Mouse (Mus musculus) spleen, adult 18-20 months (tissue): ENCODE results near the gene Bcas3.

ENCODE experiments used
- DNase-seq, 2 experiments: peaks; one replicate each; pipeline ENCODE4 v3.0.0; 2022; ENCODE audit warnings: mixed read lengths in 2 of 2

Gene Bcas3

DNA sequence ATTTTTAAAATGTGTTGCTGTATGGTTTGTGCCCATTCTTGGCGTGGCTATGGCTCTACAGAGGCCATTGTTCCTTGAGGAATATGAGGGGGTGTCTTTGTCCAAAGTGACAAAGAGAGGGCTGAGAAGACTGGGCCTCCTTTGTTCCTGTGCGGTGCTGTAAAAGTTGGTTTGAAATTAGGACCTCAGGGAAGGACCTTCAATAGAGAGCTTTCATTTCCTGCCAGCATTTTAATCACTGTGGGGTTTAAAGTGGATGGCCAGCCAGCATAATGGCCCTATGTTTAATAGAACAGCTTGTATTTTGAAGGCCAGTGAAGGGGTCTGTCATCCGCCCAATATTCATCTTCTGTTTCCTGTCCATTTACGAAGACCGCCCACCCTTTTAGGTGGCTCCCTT, 325.7 kb downstream of the Bcas3 start:
- no peak for DNase-seq

DNA sequence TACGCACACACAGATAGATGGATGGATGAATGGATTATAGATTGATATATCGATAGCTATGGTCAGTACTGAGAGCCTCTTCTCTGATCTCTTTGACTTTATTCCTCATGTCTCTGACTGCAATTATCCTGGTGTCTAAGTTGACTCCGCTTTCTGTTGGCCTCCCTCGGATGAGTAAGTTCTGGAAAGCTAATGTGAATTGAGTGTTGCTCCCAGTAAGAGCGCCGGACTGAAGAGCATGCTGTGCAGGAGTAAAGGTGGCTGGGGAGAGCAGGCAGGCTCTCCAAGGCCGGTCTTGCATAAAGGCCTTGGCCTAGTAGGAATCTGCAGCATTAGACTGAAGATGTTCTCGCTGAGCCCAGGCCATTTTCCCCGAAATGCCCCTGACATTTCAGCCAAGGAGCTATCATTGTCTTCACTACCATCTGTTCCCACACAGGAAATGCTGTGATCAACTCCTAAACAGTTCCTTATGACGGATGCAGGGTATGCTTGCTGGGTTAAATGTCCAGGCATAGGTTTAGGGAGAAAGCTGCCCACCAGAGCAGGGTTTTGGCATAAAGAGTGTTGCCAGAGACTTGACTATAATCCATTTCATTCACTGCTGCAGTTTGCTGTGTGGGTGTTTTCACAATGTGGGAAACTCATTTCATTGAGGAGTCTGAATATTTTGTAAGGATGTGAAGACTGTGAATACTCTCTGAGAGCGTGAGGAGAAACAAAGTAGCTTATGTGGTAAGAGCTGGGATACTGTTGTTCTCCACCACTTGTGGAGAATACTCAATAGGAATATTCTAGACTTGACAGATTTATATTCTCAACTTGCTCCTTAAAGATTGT, 328.8 kb downstream of the Bcas3 start:
- no peak for DNase-seq

DNA sequence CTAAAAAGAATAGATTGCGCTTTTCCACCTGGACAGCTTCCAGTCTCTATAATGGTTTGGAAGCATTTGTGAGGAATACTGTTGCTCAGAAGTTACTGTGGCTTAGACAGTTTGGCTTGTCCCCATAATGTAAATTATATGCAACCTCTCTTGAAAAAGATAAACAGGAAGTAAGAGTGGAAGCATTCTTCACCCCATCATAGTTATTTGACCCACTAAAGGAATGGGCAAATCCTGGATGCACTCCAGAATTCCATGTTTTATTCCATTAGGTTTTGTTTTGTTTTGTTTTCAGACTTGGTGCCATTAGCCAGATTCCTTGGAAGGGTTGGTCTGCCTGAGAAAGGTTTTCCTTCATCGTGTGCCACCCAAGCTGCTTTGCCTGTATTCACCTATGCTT, 332.0 kb downstream of the Bcas3 start:
- DNase-seq, result no peak

DNA sequence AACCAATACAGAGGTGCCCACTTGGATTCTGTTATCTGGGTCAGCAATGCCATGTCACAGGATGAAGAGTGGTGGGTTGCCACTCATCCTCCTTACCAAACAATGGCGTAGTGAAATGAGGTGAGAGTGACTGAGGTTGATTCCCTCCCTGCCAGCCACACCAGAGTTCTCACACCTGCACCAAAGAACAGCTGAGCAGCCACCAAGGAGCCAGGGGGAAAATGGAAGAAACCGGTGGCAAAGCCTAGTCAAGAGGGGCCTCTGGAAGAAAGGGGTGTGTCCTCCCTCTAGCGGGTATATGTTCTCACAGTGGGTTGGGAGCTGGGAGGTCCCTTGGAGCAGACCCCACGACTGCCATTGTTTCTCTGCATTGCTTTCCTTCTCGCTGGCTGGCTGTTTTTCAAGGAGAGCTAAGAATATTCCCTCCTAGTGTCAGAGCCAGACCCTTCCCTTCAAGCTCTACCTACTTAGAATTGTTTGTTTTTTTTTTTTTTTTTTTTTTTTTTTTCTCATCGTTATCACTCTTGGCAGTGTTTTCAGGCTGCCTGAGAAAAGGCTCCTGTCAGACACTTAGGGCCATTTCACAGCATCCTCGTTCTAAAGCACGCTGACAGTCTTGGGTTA, 335.0 kb downstream of the Bcas3 start:
- no peak for DNase-seq

DNA sequence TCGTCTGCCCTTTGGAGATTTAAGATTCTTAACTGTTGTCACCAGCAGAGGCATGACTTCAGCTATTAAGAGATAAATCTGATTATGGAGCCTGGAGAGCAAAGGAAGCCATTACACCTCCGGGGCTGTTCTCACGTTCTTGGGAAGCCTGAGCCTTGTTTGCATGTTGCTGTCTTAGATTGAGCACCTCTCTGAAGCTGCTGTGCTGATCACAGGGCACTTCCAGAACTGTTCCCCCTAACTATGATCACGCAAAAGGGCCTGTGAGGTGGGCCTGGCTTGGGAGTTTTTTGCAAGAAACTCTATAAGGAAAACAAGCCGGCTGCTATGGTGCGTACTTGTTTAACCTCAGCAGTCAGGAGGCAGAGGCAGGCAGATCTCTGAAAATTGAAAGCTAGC, 335.5 kb downstream of the Bcas3 start:
- no peak for DNase-seq

DNA sequence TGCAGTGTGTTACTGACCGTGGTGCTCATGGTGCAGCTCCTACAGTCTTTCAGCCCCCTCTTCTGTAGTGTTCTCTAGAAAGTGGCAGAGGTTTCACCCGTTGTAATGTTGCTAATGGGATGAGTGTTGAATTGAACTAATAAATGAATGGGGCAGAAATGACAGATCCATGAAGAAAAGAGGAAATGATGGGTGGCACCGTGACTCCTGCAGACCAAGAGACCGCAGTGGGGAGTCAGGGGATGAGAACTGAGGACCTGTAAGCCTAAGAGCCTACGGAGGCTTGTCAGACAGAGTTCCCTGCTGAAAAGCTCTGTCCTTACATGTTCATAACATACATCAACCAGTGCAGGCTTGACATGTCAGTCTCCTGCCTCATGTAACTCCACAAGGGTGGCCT, 336.3 kb downstream of the Bcas3 start:
- no peak for DNase-seq

DNA sequence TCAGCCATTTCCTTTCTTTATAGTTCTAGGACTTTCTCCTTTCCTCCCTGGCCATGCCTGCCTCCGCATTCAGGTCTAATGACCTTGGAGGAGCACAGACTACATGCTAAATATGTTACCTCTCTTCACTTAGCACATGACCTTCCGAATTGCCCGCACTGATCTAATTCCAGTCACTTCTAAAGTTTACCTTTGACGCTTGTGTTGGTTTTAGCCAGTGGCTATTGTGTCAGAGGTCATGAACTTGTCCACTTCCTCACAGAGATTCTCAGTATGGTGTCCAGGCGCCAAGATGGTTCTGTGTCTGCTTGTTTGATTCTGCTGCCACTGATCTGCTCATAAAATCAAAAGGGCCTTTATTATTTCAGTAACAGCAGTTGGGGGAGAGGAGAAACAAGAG, 338.3 kb downstream of the Bcas3 start:
- DNase-seq, result no peak

DNA sequence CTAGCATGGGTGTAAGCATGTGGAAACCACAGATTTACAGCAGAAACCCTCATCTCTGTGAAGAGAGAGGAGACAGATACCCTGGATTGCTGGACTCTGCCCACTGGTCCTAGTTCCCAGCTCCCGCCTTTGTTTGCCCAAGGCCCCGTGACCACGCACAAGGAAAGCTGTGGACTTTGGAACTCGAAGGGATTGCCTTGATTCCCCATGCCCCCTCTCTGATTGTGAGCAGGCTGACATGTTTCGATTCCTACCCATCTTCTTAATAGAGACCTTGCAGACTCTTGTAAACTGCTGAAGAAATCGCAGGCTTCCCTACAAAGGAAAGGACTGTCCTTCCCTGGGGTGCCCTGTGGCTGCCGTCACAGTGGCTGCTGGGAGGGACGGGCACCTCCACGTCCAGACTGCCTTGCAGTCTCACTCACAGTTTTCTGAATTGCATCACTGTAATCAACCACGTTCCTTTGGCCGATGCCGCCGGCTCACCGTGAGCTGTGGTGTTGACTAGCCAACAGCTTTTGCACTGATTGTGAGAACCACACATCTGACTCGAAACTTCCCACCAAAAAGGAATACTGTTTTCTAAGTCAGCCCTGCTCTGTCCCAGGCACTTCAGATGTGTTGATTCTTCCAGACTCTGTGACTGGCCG, 342.8 kb downstream of the Bcas3 start:
- DNase-seq, result no peak

DNA sequence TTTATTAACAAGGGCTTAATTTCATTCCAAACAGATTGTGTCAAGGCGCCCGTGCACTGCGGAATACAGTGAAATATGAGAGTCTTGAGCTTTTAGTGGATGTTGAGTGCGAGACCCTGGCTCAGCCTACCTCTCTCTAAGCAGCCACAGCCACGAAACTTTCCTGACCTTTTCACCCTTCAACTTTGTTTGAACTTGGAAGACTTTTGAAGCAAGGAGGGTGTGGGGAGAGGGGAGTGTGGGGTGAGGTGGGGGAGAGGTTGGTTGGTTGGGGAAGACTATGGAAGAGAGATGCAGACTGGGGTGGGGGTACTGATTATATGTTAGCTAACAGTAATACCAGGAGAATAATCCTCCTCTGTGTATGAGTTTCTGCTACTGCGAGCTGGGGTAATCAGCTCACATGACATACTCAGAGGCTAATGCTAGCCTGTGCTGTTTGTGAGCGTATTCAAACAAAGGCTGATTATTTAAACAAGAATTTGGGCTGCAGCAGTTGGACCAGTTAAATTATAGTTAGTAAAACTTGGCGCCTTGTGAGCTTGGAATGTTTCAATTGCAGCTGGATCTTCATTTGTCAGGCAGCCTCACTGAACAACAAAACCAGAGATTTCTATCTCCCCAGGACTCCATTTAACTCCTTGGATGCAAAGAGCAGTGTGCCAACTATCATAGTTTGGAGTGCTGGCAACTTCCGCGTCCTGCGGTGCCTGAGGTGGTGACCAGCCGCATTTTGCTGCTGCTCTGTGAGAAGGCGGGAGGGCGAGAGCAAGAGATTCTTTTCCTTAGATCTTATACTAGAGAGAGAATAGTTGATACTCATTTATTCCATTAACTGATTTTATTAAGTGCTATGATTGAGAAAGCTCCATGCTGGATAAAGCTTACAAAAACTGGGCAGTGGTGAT, 343.8 kb downstream of the Bcas3 start:
- DNase-seq, result no peak

DNA sequence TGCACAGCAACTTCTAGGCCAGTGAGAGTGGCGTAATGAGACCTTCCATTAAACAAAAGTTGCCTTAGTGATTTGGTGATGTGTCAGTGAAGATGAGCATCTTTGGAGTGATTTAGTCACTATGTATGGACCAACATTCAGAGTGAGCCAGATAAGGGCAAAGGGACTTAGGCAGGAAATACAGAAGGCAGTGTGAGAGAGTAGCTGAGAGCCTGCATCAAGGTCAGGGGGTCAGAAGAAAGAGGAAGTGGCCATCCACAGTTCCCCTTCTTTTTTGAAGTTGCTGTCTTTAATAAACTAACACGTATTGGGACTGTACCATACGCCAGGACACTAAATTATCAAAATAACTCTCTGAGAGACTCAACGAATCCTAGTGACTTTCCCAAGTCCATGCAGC, 344.5 kb downstream of the Bcas3 start:
- no peak for DNase-seq

DNA sequence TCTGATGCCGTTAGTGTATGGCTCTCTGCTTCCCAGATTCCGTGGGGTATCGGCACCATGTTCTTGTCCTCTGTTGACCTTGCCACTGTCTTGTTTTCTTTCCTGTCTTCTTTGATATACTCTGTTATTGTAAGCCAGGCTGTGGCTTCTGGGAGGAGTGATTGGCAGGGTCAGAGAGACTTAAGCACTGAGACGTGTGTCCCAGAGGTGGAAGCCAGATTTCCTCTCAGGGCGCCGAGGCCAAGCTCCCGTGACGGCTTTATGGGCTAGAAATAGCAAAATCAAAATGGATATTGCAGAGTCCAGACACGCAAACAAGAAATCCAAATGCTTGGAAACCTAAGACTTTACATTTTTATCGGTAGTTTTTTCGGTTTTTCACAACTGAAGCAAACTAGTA, 345.3 kb downstream of the Bcas3 start:
- no peak for DNase-seq

DNA sequence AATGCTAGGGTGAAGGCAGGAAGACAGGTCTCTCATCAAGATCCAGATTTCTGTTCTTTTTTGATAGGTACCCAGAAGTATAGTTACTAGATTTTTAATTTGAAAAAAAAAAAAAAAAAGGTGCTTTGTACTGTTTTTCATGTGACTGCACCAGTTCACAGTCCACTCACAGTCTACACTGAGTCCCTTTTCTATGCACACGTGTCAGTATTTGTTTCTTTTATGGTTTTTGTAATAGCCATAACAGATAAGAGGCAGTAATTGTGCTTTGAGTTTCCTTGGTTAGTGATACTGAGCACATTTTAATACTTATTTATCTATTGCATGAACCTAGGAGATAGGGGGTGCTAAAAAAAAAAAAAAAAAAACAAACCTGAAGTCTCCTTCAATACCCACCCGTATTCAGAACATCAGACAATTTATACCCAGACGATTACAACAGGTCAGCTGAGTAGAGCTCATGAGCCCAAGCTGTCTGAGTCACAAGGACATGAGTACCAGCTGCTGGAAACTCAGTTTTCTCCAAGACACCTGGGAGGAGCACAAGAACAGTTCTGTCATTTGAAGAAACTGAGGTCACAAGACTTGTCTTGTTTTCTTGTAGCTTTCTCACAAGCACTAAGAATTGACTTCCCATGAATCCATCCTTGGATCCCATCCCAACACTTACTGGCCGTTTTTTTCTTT, 351.2 kb downstream of the Bcas3 start:
- no peak for DNase-seq

DNA sequence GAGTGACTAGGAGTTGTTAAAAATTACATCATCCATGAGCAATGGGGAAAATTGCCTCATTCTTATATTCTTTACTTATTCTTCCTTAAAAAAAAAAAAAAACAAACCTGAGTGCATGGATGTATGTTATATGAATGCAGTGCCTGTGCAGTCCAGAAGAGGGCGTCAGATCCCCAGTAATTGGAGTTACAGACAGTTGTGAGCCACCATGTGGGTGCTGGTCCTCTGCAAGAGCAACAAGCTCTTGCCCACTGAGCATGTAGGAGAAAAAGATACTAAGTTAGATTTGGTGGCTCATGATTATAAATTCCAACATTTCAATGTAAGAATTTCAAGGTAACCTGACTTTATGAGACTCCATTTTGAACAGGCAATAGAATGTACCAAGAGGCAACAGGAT, 353.7 kb downstream of the Bcas3 start:
- DNase-seq, result no peak

DNA sequence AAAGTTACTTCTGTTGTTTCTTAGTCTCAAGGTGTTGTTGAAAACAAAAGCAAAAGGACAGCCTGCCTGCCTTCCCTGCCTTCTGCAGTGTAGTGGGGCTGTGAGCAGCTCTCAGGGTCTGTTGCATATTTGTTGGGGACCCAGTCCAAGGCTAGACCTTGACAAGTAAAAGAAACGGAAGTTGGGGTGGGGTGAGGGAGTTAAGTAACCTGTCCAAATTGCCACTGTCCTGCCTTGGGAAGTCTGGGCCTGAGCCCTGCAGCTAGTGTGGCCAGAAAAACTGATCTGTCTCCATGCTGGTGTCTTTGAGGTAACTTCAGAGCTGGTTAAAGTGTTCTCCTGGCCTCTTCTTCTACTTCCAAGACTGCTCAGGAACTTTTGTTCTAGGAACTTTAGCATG, 354.5 kb downstream of the Bcas3 start:
- no peak for DNase-seq

DNA sequence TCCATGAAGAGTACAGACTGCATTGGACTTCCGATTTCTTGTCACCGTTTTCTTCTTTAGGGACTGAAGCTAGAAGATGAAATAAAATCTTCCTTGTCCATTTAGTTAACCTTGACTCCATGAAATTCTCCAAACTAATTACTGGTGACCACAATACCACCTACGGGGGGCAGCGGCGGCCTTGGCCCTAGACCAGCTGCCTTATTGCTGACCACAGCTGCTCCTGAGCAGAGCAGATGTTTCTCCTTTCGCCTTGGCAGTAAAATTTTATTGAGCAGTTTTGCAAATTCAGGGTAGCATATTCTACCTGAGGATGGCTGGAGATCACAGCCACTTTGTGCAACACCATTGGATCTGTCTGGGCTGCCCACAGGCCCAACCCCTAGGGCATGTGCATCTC, 356.2 kb downstream of the Bcas3 start:
- DNase-seq, result no peak

DNA sequence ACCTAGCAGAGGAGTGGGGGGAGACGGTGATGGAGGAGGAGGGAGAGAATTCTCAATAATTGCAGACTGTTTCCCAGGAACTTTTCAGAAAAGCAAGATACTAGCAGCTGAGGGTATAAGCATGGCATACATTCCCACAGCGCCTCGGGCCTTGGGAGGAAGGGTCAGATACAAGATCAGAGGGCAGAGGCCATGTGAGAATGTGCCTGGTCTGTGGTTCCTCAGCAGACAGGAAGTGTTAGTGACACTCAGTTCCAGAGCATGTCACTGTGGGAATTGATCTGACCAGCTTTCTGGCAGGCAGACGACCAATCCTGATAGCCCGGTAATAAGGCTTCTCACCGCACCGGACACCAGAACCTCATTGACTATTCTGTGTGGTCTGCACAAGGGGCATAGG, 357.2 kb downstream of the Bcas3 start:
- DNase-seq, result no peak

DNA sequence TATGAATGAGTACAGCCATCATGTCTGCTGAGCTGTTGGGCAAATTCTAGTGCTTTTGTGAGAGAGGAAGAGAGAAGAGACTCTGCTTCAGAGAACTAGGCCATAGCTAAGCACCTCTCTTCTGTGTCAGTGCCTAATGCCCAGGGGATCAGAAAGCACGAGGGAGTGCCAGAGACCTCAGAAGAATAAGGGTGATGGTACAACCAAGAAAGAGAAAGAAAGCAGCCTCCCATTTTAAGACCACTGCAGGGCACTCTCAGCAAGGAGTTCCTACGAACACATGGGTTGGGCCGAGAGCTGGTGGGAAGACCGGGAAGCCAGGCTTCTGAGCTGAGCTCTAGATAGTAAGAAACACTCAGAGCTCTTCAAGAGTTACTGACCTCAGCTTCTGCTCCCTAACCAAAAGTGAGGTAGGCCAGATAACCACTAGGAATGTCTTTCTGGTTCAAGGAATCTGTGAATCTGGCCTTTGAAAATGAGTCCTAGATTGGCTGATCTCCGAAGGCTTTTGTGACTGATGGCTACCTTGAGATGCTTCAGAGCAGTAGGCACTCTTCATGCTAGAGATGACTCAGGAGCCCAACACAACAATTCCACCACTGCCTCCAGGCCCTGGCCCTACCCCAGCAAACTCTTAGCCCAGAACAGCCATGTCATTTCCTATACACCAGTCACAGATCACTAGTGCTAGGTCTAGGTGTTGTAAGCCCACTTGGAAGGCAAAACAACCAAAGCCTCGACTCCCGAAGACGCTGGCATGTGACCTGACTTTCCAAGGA, 359.2 kb downstream of the Bcas3 start:
- no peak for DNase-seq

DNA sequence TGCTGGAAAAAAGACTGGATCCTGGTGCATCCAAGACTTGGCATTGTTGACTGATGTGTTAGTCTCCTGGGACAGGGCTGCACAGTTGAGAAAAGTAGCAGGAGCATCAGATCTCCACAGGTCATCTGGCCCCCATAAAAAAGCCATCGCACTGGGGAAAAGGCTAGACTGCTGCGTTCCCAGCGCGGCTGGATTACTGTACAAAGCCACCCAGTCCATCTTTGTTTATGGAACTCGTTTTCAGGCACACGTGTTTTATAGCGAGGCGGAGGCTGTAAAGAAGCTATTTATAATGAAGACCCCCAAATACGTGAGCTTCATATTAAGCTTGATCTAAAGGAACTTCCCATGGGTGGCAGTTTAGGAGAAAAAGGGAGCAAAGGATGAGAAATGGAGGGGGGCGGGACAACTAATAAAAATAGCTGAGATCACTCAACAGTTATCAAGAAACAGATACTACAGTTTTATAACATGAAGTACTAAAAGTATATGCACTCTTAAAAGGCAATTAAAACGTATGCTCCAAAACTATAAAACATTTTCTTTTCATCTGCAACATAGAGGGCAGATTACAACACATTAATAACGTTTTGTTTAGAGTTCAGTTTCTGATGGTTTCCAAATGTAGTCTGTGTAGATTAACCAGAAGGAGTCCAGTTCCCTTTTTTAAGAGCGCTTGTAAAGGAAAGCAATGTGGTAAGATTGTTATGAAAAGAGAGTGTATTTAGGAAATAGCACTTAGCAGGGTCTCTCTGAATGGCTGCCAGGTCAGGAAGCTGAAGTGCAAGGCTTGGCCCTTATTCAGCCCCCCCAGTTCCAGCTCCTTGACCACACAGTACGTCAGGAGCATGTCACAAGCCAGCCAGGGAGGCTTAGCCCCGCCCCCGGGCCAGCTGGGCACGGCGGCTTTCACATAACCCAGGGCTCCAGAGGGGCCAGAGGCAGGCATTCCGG, 360.2 kb downstream of the Bcas3 start:
- DNase-seq, result peak; percentile 49 to 62

DNA sequence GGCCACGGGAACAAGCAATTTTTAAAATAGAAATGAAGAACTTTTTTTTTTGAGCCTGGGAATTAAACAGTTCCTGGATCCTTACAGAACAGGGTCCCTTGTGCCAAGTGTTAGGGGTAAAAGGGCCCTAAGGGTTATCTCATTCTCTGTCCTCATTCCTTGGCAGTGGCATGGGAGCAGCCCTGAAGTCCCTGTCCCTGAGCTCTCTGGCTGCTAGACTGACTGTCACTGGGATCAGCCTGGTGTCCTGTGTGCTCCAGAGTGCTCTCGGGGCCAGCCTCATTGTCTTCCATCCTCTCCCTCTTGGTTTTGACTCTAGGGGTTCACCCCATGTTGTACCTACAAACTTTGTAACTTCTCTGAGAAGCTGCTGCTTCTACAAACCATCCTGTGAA, 360.8 kb downstream of the Bcas3 start:
- no peak for DNase-seq

DNA sequence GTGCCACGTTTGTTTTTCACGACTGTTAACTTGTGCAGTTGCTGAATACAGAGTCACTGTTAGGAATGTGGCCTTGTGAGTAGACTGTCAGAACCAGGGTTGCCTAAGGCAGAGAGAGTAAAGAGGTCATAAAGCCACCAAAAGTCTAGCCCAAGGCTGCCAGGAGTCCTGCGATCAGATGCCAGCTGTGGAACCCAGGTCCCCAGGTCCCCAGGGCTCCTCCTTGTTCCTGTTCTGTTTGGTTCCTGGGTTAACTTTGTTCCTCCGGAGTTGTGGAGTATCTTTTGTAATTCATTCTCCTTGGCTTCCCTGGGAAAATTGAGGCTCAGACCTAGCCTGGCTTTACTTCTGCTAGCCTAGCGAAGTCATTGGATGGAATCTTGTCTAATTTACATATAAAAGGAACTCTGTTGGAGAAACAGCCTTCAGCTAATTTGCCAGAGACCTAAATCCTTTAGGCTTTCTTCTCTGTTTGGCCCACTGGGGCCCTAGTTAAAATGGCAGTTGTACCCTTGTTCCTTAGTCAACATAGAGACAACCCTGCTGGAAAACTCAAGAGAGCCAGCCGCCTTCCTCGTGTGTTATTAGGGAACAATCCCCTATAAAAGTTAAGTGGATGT, 361.5 kb downstream of the Bcas3 start:
- DNase-seq, result no peak
